Mouse (Mus musculus): ENCODE data around the gene Tmem87b.

The Tmem87b gene

GRCm38 (mm10) chr2:128817786-128818681 is at the start of gene Tmem87b:
Gene Tmem87b, plus strand, starts transcription at chr2:128818118.
- peak; percentile 98 for DNase-seq

- DNase-seq, result no peak
Measured at GRCm38 (mm10) chr2:128768545-128769247, 49.2 kb upstream of the Tmem87b start.

- DNase-seq, result no peak
Measured at GRCm38 (mm10) chr2:128770557-128770956, 47.4 kb upstream of the Tmem87b start.

- no peak for DNase-seq
Measured at GRCm38 (mm10) chr2:128771048-128771447, 46.9 kb upstream of the Tmem87b start.

GRCm38 (mm10) chr2:128771750-128772338 is 46.1 kb upstream of the Tmem87b start:
- DNase-seq, result no peak

- no peak for DNase-seq
Measured at GRCm38 (mm10) chr2:128782231-128782630, 35.7 kb upstream of the Tmem87b start.

- no peak for DNase-seq
Measured at GRCm38 (mm10) chr2:128783660-128784345, 34.1 kb upstream of the Tmem87b start.

- DNase-seq, result no peak
Measured at GRCm38 (mm10) chr2:128784814-128785213, 33.1 kb upstream of the Tmem87b start.

- no peak for DNase-seq
Measured at GRCm38 (mm10) chr2:128786341-128786740, 31.6 kb upstream of the Tmem87b start.

GRCm38 (mm10) chr2:128786795-128787194 is 31.1 kb upstream of the Tmem87b start:
- DNase-seq, result no peak

GRCm38 (mm10) chr2:128787805-128788204 is 30.1 kb upstream of the Tmem87b start:
- DNase-seq, result no peak

GRCm38 (mm10) chr2:128790875-128791614 is 26.9 kb upstream of the Tmem87b start:
- no peak for DNase-seq

- no peak for DNase-seq
Measured at GRCm38 (mm10) chr2:128793958-128794357, 24.0 kb upstream of the Tmem87b start.

- DNase-seq, result no peak
Measured at GRCm38 (mm10) chr2:128796463-128796862, 21.5 kb upstream of the Tmem87b start.

GRCm38 (mm10) chr2:128803441-128803840 is 14.5 kb upstream of the Tmem87b start:
- DNase-seq, result no peak

- DNase-seq, result no peak
Measured at GRCm38 (mm10) chr2:128805341-128805740, 12.6 kb upstream of the Tmem87b start.

GRCm38 (mm10) chr2:128806561-128806960 is 11.4 kb upstream of the Tmem87b start:
- no peak for DNase-seq

GRCm38 (mm10) chr2:128812761-128813160 is 5.2 kb upstream of the Tmem87b start:
- DNase-seq, result no peak

GRCm38 (mm10) chr2:128816311-128816710 is 1.6 kb upstream of the Tmem87b start:
- DNase-seq, result no peak

GRCm38 (mm10) chr2:128816916-128817315 is 1.0 kb upstream of the Tmem87b start:
- DNase-seq, result no peak

GRCm38 (mm10) chr2:128817387-128817785 is 532 bp upstream of the Tmem87b start:
- DNase-seq, result no peak

Data from kidney, postnatal 4 days (tissue).